Mouse (Mus musculus) fat pad, adult 2 months (tissue): ENCODE measurements at regions not wholly inside any gene's neighbourhood (a gene's known extent, or its start where the extent isn't known, plus 50 kb on each side); places are given as distances from the start of the nearest gene placed in this dataset.
A peak's percentile ranks its signal among the peaks of the same experiment; 100 is the strongest.

Source experiments
- DNase-seq: peaks from one replicate; pipeline ENCODE4 v3.0.0-alpha.2; 2011; ENCODE audit warnings: low read depth, low spot score; ENCODE audit errors: extremely low read depth

DNA sequence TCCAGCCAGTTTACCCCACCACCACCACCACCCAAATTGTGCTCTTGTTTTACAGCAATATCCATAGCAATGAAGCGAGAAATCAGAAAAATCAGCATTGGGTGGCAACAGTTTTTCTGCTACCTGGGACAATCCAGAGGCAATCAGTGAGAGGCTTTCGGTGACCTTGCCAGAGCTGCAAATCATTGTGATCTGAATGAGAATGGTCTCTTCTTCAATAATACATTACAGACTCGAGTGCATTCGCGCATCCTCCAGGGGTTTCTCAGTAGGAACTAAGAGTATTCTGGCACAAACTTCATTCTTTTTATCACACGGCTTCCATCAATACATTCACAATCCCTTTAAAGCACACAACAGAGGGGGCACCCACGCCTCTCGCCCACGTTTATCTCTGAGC lies 91.2 kb downstream of the Srek1 start:
- DNase-seq = no peak

DNA sequence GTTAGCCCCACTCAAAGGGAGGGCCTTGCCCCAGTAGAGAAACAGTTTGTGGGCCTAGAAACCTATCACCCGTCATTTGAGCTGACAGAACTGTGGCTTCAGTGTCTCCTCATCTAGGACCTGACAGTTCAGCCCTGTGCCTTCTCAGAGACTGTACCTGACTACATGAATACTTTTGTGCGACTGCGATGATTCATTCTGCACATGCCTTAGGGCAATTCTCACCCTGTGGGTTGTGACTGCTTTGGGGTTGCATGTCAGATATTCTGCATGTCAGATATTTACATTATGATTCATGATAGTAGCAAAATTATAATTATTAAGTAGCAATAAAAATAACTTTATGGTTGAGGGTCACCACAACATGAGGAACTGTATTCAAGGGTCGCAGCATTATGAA lies 93.7 kb downstream of the Srek1 start:
- no peak for DNase-seq

DNA sequence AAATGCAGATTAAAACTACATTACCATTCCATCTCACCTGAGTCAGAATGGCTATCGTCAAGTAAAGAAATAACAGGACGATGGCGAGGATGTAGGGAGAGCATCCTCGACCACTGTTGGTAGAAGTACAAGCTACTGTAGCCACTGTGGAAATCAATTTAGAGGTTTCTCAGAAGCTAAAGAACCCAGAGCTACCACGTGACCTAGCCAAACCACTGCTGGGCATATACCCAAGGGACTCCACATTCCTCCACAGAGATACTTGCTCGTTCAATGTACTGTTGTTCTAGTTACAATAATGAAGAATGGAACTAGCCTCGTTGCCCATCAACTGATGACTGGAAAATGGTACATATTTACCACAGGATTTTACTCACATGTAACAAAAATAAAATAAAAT lies 94.4 kb downstream of the Srek1 start:
- no peak for DNase-seq

DNA sequence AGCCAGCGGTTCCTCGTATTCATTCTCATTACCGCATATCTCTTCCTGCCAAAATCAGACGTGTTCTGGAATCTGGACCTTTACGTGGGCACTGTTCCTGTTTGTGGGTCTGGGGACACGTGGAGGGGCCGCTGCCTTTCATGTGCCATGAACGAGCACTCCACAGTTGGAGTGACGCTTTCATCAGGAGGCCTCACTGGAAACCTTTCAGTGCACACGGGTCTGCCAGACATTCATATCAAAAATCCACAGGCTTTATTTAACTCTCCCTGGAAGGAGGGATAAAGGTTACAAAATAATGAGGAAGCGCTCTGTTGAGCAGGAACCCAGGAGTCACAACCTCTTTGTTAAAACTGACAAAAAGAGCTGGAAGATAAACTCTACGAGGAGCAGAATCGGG lies 97.6 kb downstream of the Srek1 start:
- no peak for DNase-seq

DNA sequence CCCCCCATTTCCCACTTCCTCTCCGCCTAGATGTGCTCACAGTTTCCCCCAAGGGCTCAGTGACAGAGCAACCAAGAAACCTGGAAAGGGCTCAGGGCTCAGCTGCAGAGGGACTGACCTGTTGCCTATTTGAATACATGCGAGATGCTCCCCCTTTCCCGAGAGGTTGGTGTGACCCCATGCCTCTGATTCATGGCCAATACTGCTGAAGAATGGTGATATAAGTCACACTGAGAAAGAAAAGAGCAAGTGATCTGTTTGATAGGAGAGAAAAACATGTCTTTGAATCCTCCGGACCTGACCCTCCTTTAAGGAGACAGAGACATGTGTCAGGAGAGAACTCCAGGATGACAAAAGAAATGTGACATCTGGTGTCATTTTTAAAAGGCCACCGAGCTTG lies 98.2 kb downstream of the Srek1 start:
- DNase-seq = no peak

DNA sequence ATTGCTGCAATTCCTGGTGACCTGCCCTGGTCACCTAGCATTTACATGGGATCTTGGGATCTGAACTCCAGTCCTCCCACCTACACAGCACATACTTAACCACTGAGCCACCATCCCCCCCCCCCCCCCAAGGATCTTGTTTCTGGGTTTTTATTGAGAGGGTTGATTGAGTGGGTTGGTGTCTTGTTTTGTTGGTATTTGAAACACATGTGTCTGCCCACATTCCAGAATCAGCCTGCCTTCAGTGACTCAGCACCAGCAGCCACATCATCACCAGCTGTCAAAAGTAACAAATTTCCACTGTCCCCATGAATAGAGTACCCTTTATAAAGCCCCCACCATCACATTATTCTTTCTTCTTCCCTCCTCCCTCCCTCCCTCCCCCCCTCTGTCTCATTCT lies 103.8 kb downstream of the Srek1 start:
- no peak for DNase-seq

DNA sequence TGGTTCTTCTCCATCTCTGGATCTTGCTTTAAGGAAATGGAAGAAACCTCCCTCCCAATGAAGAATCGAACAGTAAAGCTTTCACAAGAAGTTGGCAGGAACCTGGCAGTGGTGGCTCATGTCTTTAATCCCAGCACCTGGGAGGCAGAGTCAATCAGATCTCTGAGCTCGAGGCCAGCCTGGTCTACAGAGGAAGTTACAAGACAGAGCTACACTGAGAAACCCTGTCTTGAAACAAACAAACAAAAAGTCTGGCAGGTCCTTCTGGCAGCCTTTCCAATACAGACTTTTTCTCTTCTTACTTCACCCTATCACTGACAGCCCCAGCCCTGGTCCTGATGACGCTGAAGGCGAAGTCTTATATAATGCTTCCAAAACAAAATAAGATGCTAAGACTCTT lies 104.6 kb downstream of the Srek1 start:
- DNase-seq = no peak

DNA sequence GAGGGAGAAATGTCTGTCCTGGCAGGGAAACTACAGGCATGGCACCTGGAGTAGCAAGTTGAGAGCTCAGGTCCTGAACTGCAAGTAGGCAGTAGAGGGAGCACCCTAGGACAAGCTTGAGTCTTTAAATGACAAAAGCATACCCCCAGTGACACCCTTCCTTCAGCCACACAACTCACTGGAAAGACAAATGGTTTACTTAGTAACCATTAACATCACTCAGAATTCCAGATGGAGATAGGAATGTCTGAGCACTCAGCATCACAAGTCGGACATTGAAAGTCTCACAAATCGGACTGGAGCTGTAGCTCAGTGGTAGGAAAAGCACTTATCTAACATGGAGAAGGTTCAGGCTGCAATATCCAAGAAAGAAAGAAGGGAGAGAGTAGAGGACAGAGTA lies 106.7 kb downstream of the Srek1 start:
- no peak for DNase-seq

DNA sequence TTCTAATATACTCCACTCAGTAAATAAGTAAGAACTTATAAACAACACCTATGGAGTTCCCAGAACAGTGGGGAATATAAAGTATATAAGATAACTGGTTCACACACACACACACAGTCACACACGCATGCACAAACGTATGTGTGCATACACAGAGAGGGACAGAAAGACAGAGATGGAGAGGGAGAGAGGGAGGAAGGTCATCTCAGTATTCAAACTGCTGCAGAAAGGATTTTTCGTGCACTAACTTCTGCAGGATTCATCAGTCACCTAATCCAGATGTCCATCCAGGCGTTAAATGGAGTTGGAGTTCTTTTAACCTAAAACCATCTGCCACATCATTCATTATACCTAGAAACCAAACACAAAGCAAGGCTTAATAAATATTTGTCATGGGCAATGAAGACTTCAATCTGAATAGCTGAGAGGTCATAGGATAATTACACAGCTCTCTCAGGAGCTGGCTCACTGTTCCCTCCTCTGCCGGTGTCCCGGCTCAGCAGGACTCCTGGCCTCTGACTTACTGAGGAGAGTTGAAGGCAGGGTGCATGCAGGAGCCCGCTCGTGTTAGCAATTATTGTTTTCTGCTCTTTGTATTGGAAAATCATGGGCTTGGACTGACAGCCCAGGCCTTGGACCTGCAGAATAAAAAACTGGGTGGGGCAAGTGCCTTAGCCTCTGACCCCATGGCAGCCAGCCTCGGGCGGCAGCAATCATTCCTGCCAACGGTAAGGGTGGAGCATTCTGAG lies 114.0 kb downstream of the Srek1 start:
- DNase-seq = no peak

DNA sequence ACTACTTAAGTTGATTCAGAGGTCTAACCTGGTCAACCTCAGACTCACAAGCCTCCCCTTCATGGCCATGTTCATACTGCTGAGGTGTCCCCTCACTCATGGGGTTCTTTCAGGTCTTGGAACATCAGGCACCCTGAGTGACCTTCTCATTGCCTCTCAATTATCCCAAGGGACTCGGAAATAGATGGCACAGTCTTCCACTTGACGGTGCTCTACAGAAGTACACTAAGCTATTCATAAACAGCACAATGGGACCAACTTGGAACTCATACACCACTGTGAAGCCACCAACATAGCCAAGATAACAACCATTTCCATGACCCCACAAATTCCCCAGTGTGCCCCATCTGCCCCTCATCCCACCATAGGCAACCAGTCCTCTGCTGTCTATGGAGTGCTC lies 118.4 kb downstream of the Srek1 start:
- no peak for DNase-seq

DNA sequence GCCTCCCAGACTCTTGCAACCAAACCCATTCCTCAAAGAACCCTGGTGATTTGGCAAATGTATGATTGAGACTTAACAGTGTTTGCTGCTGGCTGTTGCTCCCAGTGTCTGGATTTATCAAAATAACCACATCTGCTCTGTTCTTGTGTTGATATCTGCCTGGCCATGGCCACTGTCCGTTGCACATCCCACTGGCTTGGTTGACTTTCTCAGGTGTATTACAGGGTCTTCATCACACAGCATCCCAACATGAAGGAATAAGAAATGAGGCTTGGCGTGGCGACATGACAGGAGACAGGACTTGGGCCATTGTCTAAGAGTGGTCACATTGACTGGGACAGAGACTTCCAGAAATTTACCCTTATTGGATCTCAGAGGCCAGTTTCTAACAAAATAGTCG lies 121.2 kb downstream of the Srek1 start:
- no peak for DNase-seq

DNA sequence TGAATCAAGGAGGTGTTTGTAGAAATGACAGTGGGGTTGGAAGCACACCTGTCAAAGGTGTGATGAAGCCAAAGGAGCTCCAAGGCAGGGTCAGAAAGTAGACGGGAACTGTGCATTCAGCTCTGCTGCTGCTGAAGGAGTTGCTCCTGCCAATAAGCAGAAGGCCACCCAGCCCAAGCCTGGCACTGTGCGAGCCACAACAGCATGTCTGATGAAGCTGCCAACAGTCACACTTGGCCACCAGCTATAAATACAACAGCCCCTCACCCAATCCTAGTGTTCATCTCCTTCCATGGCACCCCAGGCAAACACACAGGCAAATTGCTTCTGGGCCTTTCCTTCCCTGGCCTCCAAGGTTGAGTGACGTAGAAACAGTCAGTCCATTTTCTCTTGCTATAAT lies 125.0 kb downstream of the Srek1 start:
- DNase-seq = no peak

DNA sequence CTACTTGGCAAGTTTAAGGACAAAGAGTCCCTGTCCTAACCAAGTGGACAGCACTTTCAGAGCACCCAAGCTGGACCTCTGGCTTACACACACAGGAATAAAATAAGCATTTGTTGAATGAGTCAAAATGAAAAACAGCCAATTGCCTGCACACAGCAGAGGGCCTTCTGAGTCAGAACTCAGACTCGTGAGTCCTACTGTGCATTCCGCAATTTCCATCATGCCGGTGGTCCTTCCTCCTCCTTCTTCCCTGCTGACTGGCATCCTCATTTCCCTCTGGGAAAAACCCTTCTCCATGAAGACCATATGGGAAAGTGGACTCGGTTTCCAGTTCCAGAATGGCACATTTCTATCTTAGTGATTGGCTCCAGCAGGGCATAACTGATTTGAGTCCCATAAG lies 126.4 kb downstream of the Srek1 start:
- DNase-seq = no peak

DNA sequence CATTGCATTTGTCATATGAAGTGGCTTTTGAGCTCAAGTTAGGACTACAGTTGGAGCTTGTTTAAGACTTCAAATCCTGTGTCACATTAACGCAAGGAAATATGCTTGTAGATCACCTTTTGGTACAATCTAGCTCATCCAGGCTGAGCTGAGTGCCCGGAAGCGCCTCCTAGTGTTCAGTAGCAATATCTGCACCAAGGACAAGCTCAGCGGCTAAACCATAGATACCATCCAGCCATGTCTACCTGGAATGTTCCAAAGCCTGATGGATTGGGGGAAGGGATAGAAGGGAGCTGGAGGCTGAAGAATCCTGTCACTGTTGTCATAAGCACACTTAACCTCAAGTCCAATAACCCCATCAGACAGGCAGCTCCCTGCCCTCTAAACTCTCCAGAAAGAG lies 128.4 kb downstream of the Srek1 start:
- no peak for DNase-seq

DNA sequence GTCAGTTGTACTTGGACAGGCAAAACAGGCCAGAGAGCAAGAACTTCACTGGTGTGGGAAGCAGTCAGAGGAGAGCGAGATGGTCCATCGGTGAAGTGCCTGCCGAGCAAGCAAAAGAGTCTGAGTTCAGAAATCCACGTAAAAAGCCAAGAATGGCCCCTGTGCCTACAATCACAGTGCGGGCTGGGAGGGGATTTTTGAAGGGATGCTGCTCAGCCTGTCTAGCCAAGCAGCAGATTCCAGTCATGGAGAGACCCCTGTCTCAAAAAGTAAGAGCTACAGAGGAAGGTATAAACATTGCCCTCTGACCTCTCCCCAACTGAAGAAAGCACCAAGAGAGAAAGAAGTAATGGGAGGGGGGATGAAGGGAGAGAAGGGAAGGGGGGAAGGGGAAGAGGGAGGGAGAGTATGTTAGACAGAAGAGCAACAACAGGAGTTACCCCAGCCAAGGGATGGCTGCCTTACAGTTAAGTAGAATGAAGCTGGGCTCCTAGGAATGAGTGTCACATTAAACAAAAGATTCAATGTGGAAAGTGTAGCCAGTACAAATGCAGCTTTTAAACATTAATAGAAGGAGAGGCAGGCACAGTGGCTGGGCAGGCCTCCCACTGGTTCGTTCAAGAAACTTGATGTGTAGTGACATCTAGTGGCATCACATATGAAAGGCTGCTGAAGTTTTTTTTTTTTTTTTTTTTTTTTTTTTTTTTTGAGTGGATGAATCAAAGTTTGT lies 130.2 kb downstream of the Srek1 start:
- no peak for DNase-seq

DNA sequence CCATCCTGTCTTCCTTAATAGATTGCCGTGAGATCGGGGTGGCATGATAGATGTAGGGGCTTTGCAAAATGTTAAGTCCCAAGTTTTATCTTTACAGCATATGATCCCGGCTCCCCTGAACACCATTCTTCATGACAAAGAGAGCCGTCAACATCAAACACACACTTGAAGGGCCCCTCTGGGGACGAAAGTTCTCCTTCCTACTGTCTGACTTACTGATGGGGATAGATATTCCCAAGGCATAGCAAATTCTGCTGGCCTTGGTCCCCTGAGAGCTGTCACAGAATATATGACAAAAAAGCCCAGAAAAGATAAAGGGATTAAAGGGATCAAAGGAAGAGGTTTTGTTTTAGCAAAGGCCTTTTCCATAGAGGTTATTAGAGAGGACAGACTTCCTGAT lies 130.9 kb downstream of the Srek1 start:
- DNase-seq = no peak

DNA sequence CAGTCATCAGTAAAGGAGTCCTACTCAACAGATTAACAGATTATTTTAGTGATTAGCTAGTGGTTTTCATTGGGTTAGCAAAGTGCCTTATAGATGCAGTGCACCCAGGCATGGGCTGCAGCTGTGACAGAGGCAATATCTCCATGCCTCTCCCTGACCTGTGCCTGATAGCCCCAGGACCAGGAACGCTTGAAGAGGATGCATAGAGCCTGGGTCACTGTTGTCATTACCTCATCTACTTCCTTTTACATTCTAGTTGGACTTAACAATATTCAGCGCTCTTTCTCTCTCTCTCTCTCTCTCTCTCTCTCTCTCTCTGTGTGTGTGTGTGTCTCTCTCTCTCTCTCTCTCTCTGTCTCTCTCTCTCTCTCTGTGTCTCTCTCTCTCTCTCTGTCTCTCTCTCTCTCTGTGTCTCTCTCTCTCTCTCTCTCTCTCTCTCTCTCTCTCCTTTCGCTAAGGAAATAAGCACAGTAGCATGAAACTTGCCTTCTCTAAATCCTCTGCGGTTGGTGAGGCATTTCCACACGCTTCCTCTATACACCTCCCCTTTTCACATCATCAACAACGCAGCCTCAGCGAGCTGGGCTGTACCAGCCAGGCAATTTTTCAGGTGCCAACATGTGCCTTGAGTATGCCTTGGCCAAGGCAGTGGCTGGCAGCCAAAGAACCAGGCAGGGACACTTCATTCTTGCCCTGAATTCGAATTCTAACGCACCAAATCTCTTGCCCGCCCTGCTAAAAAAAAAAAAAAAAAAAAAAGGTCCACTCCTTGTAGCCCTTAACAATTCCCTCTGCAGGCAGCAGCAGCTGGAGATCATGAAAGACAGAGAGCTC lies 131.6 kb downstream of the Srek1 start:
- DNase-seq = no peak

DNA sequence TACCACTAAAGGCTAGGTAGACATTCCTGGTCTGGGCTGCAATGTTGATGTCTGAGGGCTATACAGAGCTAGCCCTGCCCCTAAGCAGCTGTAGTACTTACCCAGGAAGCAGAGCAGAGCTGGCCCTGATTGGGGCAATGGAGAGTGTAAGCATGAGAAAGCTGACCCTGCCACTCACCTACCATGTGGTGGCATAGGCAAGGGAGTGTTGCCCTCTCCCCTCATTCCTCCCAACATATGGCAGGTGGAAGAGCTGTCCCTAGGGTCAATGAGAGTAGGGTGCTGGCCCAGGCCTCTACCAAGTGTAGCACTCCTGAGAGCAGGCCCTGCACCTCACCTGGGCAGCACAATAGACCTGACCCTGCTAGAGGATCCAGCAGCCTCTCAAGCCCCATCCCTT lies 136.4 kb downstream of the Srek1 start:
- no peak for DNase-seq

DNA sequence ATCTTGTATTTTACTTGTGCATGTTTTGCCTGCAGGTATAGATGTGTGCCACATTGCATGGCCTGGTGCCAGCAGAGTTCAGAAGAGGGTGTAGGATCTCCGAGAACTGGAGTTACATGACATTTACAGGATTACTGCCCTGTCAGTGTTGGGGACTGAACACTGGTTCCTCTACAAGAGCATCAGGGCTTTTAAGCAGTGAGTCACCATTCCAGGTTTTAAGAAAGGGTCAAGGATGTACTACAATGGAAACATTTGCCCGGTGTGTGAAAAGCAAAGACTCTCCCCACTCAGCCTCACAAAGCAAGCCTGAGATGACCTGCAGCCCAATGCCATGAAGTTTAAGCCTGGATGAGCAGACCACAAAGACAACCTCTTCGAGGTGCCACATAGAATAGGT lies 137.0 kb downstream of the Srek1 start:
- DNase-seq = peak; percentile 11

DNA sequence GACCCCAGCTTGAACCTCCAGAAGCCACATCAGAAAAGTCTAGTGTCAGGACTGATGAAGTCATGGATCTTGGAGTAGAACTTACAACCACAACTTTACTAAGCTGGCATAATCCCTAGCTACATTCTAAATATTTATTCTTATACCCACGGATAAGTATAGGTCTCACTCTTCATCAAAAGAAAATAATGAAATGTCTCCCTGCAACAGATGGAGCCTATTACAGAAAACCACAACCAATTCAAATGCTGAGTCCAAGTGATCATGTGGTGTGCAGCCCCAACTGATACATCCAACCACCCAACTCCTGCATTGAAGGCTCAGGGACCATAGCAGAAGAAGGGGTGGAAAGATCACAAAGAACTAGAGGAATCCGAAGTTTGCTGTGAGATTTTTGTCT lies 137.8 kb downstream of the Srek1 start:
- no peak for DNase-seq

DNA sequence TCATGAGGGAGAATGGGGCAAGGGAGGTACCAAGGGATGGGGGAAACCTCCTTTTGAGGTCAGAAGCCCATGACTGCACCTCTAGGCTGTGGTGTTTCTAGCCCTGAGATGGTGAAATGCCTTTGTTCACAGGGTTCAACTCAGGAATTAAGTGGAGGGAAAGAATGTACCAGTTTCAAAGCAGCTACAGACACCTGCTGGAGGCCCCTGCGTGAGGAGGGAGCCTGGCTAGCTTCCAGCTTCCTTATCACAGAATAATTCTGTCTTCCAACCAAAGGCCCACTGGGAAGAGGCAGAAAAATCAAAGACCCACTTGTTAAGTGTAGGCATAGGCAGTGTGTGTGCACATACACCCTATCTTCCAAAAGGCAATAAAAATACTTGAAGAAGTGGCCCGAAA lies 150.6 kb downstream of the Srek1 start:
- no peak for DNase-seq

DNA sequence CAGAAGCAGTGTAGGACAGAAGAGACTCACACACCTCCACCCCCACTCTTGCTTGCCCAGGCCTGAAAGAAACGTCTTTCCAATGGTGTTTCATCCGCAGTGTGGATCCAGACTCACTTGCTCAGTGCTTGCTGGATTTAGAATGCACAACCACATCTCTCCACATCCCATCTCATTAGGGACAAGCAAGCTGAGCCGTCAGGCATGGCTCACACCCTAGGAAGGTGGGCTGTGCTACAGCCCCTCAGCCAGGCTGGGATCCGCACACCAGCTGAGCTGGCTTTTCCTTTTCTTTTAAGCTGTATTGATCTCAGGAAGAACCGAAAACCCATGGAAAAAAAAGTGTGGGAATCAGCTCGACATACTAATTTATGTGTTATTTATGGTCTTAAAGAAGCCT lies 151.1 kb downstream of the Srek1 start:
- no peak for DNase-seq
